Mouse (Mus musculus) liver, adult 2 months (tissue): Measurements from ENCODE around the gene Bet1l.

Experiments
- CTCF ChIP-seq: fragments of 200-500 bp; IDR thresholded peaks from 2 replicates; pipeline ENCODE4 v1.5.1; 2011; ENCODE audit warnings: low read depth, low read length, control low read depth
- POLR2A ChIP-seq: fragments of 200-500 bp; IDR thresholded peaks from 2 replicates; pipeline ENCODE4 v1.6.1; 2011; ENCODE audit warnings: low read length, control low read depth; ENCODE audit not compliant: insufficient read depth; ENCODE audit errors: extremely low read depth

- peak; percentile 94 for TF ChIP-seq CTCF
- no peak for TF ChIP-seq POLR2A
Measured at GRCm38 (mm10) chr7:140805704-140806103, 51.7 kb downstream of the Bet1l start.
